Mouse (Mus musculus) forebrain, embryonic 14.5 days (tissue): Measurements from ENCODE around the gene Apex2. TPM values are rescaled to one million over a fixed set of nuclear protein-coding genes. Genes with fewer than 3 reads are reported as not detected.
"Not testable (repeated sequence)": the region's sequence is repeated elsewhere in the genome, so short reads cannot be mapped to it uniquely, and the experiment has no call there.

Experiments
- ATAC-seq: fragments of 200-750 bp; cut with Nextera tagmentation; 2 replicates; pipeline ENCODE4 v1.8.0; 2017; ENCODE audit warnings: mild to moderate bottlenecking, moderate library complexity
- DNase-seq: peaks from one replicate; pipeline ENCODE4 v3.0.0-alpha.2; 2015; ENCODE audit warnings: low spot score
- H3K27ac ChIP-seq: fragments of 300-500 bp; sonication (generic); 2 replicates; pipeline ENCODE4 v1.5.1; 2014; ENCODE audit warnings: low read depth, mild to moderate bottlenecking, control low read depth, low read length, moderate library complexity
- H3K27me3 ChIP-seq: fragments of 300-500 bp; sonication (generic); replicated peaks from 2 replicates; pipeline ENCODE4 v1.6.1; 2014; ENCODE audit warnings: low read length, control low read depth, mixed read lengths; ENCODE audit not compliant: control insufficient read depth, insufficient read depth
- H3K36me3 ChIP-seq: fragments of 300-500 bp; sonication (generic); 2 replicates; pipeline ENCODE4 v1.6.1; 2014; ENCODE audit warnings: low read length, control low read depth; ENCODE audit not compliant: control insufficient read depth, insufficient read depth
- H3K4me1 ChIP-seq: fragments of 300-500 bp; sonication (generic); 2 replicates; pipeline ENCODE4 v1.6.1; 2014; ENCODE audit warnings: antibody characterized with exemption, low read length, control low read depth; ENCODE audit not compliant: control insufficient read depth, insufficient read depth
- H3K4me2 ChIP-seq: fragments of 300-500 bp; sonication (generic); 2 replicates; pipeline ENCODE4 v1.6.1; 2014; ENCODE audit warnings: mild to moderate bottlenecking, control low read depth, low read length
- H3K4me3 ChIP-seq: fragments of 300-500 bp; sonication (generic); 2 replicates; pipeline ENCODE4 v1.5.1; 2014; ENCODE audit warnings: low read depth, low read length, control low read depth
- H3K9ac ChIP-seq: fragments of 300-500 bp; sonication (generic); 2 replicates; pipeline ENCODE4 v1.6.1; 2014; ENCODE audit warnings: mild to moderate bottlenecking, low read length, control low read depth, moderate library complexity
- H3K9me3 ChIP-seq: fragments of 300-500 bp; sonication (generic); replicated peaks from 2 replicates; pipeline ENCODE4 v1.6.1; 2016; ENCODE audit warnings: low read length, control low read depth, mixed read lengths; ENCODE audit not compliant: control insufficient read depth
- WGBS: fragments of 180-500 bp; shearing (Covaris S2); extraction: QIAGEN DNeasy Blood & Tissue Kit; methylation state at CpG from one replicate; pipeline ENCODE4 v1.1.7; 2014; 5-methylcytosine and 5-hydroxymethylcytosine counted together
- polyA plus RNA-seq: library from polyadenylated mRNA; unstranded; fragments of >200 nt; fragmentation: Nextera tagmentation; extraction: Ambion mirVana; gene quantifications from 2 replicates; pipeline ENCODE4 v1.2.1, GENCODE M21; 2014

Gene Apex2
- polyA plus RNA-seq, 1 experiment from 2014 or later = 21.5 TPM

DNA sequence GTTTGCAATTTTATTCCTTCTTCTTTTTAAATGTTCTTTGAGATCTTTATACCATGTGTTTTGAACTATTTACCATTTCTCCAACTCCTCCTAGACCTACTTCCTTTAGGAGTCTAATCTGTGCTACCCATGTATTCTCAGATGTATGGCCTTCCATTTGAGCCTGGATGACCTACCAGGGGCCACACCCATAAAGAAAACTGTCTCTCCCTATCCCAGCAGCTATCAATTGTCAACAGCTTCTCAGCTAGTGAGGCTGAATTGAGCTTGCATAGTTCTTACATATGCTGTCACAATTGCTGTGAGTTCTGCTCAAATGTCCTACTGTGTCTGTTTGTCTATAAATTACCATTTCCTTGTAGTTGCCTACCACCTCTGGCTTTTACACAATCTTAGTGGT is 73.7 kb downstream of the Apex2 start:
- Histone ChIP-seq H3K9me3 (no peaks in the 10 kb centered on the region), H3K9ac (no peak overlapping the region), H3K36me3 (no peaks in the 10 kb centered on the region), H3K27me3 (no peaks in the 10 kb centered on the region), H3K4me1 (no peaks in the 10 kb centered on the region), H3K27ac (no peak overlapping the region), H3K4me2 (no peak overlapping the region), H3K4me3 (no peak overlapping the region)
- DNase-seq (no peak), ATAC-seq (no peak)

DNA sequence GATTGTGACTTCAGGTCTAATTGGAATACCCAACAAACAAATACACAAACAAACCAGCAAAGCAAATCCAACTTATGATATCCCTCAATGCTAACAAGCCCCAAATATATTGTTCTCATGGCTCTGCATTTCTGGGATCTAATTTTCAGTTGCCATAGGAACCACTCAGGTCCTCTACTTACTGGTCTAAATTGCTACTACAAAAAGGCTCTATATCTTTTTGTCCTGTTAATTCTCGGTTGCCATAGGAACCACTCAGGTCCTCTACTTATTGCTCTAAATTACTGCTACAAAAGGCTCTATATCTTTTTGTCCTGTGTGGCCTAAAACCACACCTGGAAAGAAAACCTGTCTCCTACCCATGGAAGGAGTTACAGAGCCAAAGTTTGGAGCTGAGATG is 75.5 kb downstream of the Apex2 start:
- no peak overlapping the region for H3K27ac ChIP-seq
- no peak overlapping the region for H3K4me2 ChIP-seq
- H3K9me3 ChIP-seq = no peaks in the 10 kb centered on the region
- no peak overlapping the region for H3K9ac ChIP-seq
- DNase-seq (peak; percentile 42), ATAC-seq (no peak)
- H3K4me3 ChIP-seq = no peak overlapping the region
- 68% methylated on average over 1 of the region's 1 CpGs for WGBS
- no peaks in the 10 kb centered on the region for H3K27me3 ChIP-seq
- no peaks in the 10 kb centered on the region for H3K36me3 ChIP-seq
- no peaks in the 10 kb centered on the region for H3K4me1 ChIP-seq

DNA sequence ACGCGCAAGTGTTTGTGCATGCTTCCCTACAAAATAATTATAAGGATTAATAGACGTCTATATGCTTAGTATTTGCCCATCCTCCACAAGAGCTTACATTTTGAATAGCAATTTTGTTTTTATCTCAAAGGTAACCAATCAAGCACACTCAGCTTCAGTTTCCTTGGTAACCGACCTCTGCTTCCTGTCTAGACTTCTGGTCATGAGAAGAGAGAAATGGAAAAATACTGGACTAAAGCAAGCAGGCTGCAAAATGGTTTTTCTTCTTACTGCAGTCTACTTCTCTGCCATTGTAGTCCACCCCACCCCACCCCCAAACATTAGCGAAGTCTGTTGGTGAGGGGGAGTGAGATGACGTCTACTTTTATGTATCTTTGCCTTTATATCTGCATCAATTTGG is 78.4 kb downstream of the Apex2 start:
- DNase-seq (peak; percentile 37), ATAC-seq (peak; percentile 44; the same call in 1 of the 2 replicates)
- Histone ChIP-seq H3K4me1 (no peaks in the 10 kb centered on the region), H3K4me3 (no peak overlapping the region), H3K27me3 (no peaks in the 10 kb centered on the region), H3K9me3 (no peaks in the 10 kb centered on the region), H3K9ac (no peak overlapping the region), H3K27ac (peak overlapping the region; percentile 3; the same call in 1 of the 2 replicates), H3K36me3 (no peaks in the 10 kb centered on the region), H3K4me2 (no peak overlapping the region)
- WGBS = 74% methylated on average over 6 of the region's 6 CpGs

DNA sequence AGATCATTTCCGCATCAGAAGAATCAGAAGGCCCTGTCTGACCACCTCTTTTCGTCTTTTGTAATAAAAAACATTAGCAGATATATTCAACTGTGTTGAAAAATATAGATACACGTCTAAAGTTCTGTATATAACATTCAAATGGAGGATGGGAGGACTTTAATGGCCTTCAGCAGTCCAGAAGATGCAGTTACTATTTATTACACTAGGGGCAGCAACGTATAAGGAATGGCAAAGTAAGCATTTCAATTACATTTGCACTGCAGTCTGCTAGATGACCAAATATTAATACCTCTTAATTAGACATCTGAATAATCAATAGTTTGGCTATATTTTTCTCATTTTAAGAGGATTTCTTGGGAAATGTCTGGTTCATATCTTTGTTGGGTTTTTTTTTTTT is 79.0 kb downstream of the Apex2 start:
- H3K4me3 ChIP-seq = no peak overlapping the region
- no peak overlapping the region for H3K9ac ChIP-seq
- H3K27ac ChIP-seq = no peak overlapping the region
- no peaks in the 10 kb centered on the region for H3K36me3 ChIP-seq
- 46% methylated on average over 4 of the region's 4 CpGs for whole genome bisulfite sequencing
- no peaks in the 10 kb centered on the region for H3K27me3 ChIP-seq
- H3K4me1 ChIP-seq = no peaks in the 10 kb centered on the region
- peak; percentile 75 for DNase-seq
- H3K9me3 ChIP-seq = no peaks in the 10 kb centered on the region
- peak; percentile 54; the same call in 1 of the 2 replicates for ATAC-seq
- H3K4me2 ChIP-seq = no peak overlapping the region

DNA sequence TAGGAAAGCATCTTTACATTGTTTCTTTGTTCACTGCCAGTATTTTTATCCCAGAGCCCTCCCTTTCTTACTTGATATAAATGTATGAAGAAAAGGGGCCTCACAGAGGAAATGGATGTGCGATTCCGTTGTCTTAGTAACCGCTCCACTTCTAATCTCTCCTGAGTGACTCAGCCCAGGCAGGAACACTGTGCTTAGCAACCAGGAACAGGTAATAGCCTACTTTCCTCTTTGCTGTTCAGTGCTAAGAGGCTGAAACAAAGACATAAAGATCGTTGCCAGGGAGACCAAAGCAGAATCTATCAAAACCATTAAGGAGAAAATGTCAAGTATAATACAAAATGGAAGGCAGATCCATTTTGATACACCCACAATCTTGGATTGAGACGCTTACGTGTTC is 81.0 kb downstream of the Apex2 start:
- H3K4me1 ChIP-seq = no peaks in the 10 kb centered on the region
- H3K27me3 ChIP-seq = no peaks in the 10 kb centered on the region
- no peak overlapping the region for H3K4me2 ChIP-seq
- H3K27ac ChIP-seq = no peak overlapping the region
- H3K9me3 ChIP-seq = no peaks in the 10 kb centered on the region
- ATAC-seq (peak; percentile 60; the same call in 1 of the 2 replicates), DNase-seq (peak; percentile 52)
- H3K36me3 ChIP-seq = no peaks in the 10 kb centered on the region
- H3K9ac ChIP-seq = no peak overlapping the region
- WGBS = 68% methylated on average over 6 of the region's 6 CpGs
- no peak overlapping the region for H3K4me3 ChIP-seq

DNA sequence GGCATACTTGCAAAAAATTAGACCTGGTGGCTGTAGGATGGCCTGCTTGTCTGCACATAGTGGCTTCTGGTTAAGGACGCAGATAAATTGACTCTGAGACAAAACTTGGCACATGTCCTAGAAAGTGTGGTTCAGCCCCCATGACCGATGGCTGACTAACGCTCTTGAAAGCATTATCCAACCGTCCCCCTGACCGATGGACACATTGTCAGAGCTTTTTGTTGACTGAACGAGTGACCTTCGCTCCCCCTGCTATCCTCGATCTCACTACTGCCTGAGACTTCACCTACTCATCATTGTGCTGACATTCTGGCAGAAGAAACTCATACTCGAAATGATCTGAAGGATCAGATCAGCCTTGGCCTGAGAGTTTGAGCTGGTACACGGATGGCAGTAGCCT is 101.9 kb downstream of the Apex2 start:
- WGBS = 82% methylated on average over 1 of the region's 10 CpGs
- H3K9me3 ChIP-seq, H3K4me3 ChIP-seq, H3K27ac ChIP-seq, H3K9ac ChIP-seq, H3K36me3 ChIP-seq, H3K27me3 ChIP-seq, DNase-seq, ATAC-seq, H3K4me1 ChIP-seq, H3K4me2 ChIP-seq: not testable (repeated sequence)

DNA sequence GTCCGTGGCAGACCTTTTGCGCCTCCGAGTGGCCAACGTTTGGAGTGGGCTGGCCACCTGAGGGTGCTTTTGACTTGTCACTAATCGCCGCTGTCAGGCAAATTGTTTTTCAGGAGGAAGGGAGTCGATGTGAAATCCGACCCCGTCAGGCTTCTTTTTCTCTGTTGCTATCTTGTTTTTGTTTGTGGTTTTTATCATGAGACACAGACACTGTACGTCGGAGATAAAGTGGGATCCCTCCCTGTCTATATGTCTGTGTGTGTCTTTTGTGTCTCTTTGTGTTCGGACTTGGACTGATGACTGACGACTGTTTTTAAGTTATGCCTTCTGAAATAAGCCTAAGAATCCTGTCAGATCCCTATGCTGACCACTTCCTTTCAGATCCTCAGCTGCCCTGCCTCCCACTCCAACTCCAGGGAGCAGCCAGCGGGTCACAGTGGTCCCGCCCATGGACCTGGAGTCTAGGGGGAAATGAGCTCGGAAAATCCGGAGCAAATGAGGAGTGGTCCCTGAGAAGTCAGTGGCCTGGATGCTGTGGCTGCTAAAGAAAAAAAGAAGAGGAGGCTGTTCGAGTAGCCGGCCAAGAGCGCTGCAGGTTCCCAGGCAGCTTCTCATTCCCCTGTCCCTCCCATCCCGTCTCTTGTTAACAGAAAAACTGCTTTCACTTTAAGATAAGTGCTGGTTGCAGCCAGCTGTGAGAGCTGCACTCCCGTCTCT is 103.2 kb downstream of the Apex2 start:
- H3K9me3 ChIP-seq, H3K9ac ChIP-seq, ATAC-seq, H3K36me3 ChIP-seq, H3K27me3 ChIP-seq, H3K27ac ChIP-seq, H3K4me1 ChIP-seq, H3K4me2 ChIP-seq, H3K4me3 ChIP-seq, DNase-seq: not testable (repeated sequence)
- WGBS = 70% methylated on average over 7 of the region's 22 CpGs

DNA sequence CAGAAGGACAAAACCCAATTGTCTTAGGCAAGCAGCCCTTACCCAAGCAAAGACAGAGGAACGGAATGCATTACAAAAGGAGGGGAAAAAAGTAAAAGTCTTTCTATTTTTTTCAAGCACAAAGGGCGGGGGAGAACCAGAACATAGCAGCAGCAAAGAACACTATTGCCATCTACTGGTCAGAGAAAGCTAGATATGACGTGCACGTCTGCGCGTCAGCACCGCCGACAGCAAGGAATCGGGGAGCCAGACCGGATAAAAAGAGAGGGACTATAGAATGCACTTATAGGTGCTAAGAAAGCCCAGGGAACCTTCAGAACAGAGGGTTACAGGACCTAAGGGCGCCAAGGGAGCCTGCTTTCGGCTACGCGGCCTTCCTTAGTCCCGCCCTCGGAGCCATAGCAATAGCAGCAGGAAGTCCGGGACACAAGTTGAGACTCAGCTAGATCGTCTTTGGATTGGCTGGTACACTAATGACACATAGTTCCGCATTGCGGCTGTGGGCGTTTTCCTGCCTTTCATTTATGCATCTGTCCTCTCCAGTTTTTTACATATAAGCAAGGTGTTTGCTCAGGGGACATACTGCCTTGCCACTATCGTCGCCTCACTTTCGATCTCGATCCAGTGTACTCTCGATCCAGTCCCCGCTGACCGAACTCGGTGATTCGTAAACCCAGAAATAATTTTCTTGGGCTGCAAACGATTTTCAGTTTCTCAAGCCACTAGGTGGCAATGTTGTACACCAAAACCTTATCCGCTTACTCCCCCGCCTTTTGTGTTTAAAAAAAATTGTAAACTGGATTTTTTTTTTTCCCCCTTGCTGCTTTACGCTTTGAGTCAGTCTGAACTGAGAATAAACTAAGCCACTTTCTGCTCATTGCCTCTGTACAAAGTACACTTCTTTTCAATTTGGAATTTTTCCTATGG is 111.6 kb downstream of the Apex2 start:
- Histone ChIP-seq H3K9ac (peak overlapping the region; percentile 59), H3K27me3 (no peaks in the 10 kb centered on the region), H3K4me1 (no peaks in the 10 kb centered on the region), H3K4me3 (peak overlapping the region; percentile 35), H3K27ac (peak overlapping the region; percentile 84), H3K36me3 (no peaks in the 10 kb centered on the region), H3K9me3 (no peaks in the 10 kb centered on the region), H3K4me2 (peak overlapping the region; percentile 28; the same call in 1 of the 2 replicates)
- WGBS = 1% methylated on average over 34 of the region's 34 CpGs
- ATAC-seq = peak; percentile 98
- DNase-seq = peak; percentile 95

DNA sequence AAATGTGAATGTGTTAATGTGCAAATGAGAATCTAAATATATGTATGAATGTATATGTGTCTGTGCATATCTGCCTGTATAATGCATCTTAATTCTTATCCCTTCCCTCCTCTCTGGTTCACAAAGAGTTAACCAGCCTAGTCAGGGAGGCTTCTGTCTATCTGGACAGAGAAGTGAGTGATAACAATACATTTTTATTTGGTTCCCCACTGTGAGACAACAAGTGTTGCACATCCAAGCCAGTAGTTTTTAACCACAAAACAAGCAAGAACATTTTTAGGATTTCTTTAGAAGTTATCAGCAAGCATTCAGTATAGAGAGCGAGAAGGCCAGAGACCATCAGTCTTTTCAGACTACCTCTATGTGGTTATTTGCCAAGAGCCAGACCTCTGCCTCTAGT is 118.3 kb downstream of the Apex2 start:
- WGBS = 96% methylated on average over 1 of the region's 1 CpGs

More for the DNA sequence above, 118.3 kb downstream of the Apex2 start:
- H3K36me3 ChIP-seq = no peaks in the 10 kb centered on the region
- H3K4me3 ChIP-seq = no peak overlapping the region
- ATAC-seq (no peak), DNase-seq (no peak)
- H3K4me2 ChIP-seq = no peak overlapping the region
- H3K27me3 ChIP-seq = no peaks in the 10 kb centered on the region
- H3K4me1 ChIP-seq = no peaks in the 10 kb centered on the region
- H3K27ac ChIP-seq = no peak overlapping the region
- no peaks in the 10 kb centered on the region for H3K9me3 ChIP-seq
- H3K9ac ChIP-seq = no peak overlapping the region
